Mouse (Mus musculus) forebrain, embryonic 14.5 days (tissue): ENCODE measurements around the gene Pcbp3. TPM values are rescaled to one million over a fixed set of nuclear protein-coding genes. Genes with fewer than 3 reads are reported as not detected.

Source experiments
- ATAC-seq: fragments of 200-750 bp; cut with Nextera tagmentation; 2 replicates; pipeline ENCODE4 v1.8.0; 2017; ENCODE audit warnings: mild to moderate bottlenecking, moderate library complexity
- DNase-seq: peaks from one replicate; pipeline ENCODE4 v3.0.0-alpha.2; 2015; ENCODE audit warnings: low spot score
- H3K27ac ChIP-seq: fragments of 300-500 bp; sonication (generic); 2 replicates; pipeline ENCODE4 v1.5.1; 2014; ENCODE audit warnings: low read depth, mild to moderate bottlenecking, control low read depth, low read length, moderate library complexity
- H3K27me3 ChIP-seq: fragments of 300-500 bp; sonication (generic); replicated peaks from 2 replicates; pipeline ENCODE4 v1.6.1; 2014; ENCODE audit warnings: low read length, control low read depth, mixed read lengths; ENCODE audit not compliant: control insufficient read depth, insufficient read depth
- H3K36me3 ChIP-seq: fragments of 300-500 bp; sonication (generic); 2 replicates; pipeline ENCODE4 v1.6.1; 2014; ENCODE audit warnings: low read length, control low read depth; ENCODE audit not compliant: control insufficient read depth, insufficient read depth
- H3K4me1 ChIP-seq: fragments of 300-500 bp; sonication (generic); 2 replicates; pipeline ENCODE4 v1.6.1; 2014; ENCODE audit warnings: antibody characterized with exemption, low read length, control low read depth; ENCODE audit not compliant: control insufficient read depth, insufficient read depth
- H3K4me2 ChIP-seq: fragments of 300-500 bp; sonication (generic); 2 replicates; pipeline ENCODE4 v1.6.1; 2014; ENCODE audit warnings: mild to moderate bottlenecking, control low read depth, low read length
- H3K4me3 ChIP-seq: fragments of 300-500 bp; sonication (generic); 2 replicates; pipeline ENCODE4 v1.5.1; 2014; ENCODE audit warnings: low read depth, low read length, control low read depth
- H3K9ac ChIP-seq: fragments of 300-500 bp; sonication (generic); 2 replicates; pipeline ENCODE4 v1.6.1; 2014; ENCODE audit warnings: mild to moderate bottlenecking, low read length, control low read depth, moderate library complexity
- H3K9me3 ChIP-seq: fragments of 300-500 bp; sonication (generic); replicated peaks from 2 replicates; pipeline ENCODE4 v1.6.1; 2016; ENCODE audit warnings: low read length, control low read depth, mixed read lengths; ENCODE audit not compliant: control insufficient read depth
- WGBS: fragments of 180-500 bp; shearing (Covaris S2); extraction: QIAGEN DNeasy Blood & Tissue Kit; methylation state at CpG from one replicate; pipeline ENCODE4 v1.1.7; 2014; 5-methylcytosine and 5-hydroxymethylcytosine counted together
- polyA plus RNA-seq: library from polyadenylated mRNA; unstranded; fragments of >200 nt; fragmentation: Nextera tagmentation; extraction: Ambion mirVana; gene quantifications from 2 replicates; pipeline ENCODE4 v1.2.1, GENCODE M21; 2014

Gene Pcbp3
- polyA plus RNA-seq, 1 experiment from 2014 or later, result 30.5 TPM

DNA sequence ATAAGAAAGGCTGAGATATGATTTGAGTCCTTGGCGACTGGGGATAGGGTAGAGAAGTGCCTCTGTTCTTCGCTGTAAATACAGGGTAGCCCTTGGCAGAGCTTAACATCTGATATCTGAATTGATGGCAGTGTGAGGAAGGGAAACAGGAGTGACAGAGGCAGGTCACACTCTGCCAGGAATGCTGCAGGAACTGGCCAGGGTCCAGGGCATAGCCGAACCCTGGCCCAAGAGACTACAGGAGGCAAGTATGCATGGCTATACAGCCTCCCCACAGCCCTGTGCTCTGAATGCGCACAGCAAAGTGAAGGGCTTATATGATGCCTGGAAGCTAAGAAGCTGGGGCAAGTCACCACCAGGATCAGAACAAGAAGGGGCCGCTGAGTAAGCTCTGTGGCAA, 79.8 kb downstream of the Pcbp3 start:
- H3K4me2 ChIP-seq, result no peak overlapping the region
- no peaks in the 10 kb centered on the region for H3K9me3 ChIP-seq
- DNase-seq (peak; percentile 21), ATAC-seq (no peak)
- no peak overlapping the region for H3K27ac ChIP-seq
- 61% methylated on average over 5 of the region's 5 CpGs for WGBS
- H3K36me3 ChIP-seq, result no peaks in the 10 kb centered on the region
- no peak overlapping the region for H3K9ac ChIP-seq
- H3K4me3 ChIP-seq, result no peak overlapping the region
- H3K27me3 ChIP-seq, result no peaks in the 10 kb centered on the region
- peaks cover 15% of the 10 kb centered on the region for H3K4me1 ChIP-seq

DNA sequence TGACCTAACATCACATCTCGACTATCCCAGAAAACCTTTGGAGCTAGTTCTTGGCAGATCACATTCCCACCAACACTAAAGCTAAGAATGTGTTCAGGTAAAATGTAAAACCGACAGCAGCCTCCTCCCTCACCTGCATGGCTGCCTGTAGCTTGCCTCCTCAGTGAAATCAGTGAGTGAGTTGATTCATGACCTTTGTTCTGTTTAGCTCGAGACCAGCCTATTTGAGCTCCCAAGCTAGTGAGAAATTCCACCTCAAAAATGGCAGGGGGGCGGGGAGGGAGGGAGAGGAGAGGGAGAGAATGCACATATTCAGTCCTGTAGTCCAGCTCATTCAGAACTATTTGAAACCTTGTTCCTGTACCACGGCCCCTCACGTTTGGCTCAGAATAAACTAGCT, 86.4 kb downstream of the Pcbp3 start:
- no peaks in the 10 kb centered on the region for H3K36me3 ChIP-seq
- no peak overlapping the region for H3K4me3 ChIP-seq
- WGBS, result 78% methylated on average over 6 of the region's 6 CpGs
- H3K27ac ChIP-seq, result no peak overlapping the region
- DNase-seq (no peak), ATAC-seq (no peak)
- H3K9ac ChIP-seq, result no peak overlapping the region
- H3K4me2 ChIP-seq, result no peak overlapping the region
- no peaks in the 10 kb centered on the region for H3K9me3 ChIP-seq
- no peaks in the 10 kb centered on the region for H3K4me1 ChIP-seq
- H3K27me3 ChIP-seq, result no peaks in the 10 kb centered on the region

DNA sequence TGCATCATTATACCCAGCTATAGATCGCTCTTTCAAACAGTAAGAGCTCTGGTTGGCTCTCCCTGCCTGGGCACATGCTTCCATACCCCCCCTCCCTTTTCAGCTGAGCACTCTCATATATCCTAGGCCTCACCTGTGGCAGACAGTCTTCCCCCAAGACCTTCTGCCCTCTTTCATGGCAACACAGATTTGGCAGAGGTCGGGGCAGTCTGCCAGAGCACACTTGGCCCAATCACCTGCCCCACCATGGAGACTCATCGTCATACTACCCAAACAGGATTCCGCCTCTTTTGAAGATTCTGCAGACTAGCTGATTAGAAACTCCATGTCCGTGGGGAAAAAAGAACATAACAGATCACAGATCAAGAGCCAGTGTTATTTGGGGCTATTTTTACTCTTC, 86.8 kb downstream of the Pcbp3 start:
- no peaks in the 10 kb centered on the region for H3K36me3 ChIP-seq
- DNase-seq (no peak), ATAC-seq (no peak)
- H3K9ac ChIP-seq, result no peak overlapping the region
- H3K4me2 ChIP-seq, result no peak overlapping the region
- WGBS, result 90% methylated on average over 5 of the region's 5 CpGs
- H3K4me1 ChIP-seq, result no peaks in the 10 kb centered on the region
- H3K27me3 ChIP-seq, result no peaks in the 10 kb centered on the region
- H3K9me3 ChIP-seq, result no peaks in the 10 kb centered on the region
- no peak overlapping the region for H3K4me3 ChIP-seq
- H3K27ac ChIP-seq, result no peak overlapping the region

DNA sequence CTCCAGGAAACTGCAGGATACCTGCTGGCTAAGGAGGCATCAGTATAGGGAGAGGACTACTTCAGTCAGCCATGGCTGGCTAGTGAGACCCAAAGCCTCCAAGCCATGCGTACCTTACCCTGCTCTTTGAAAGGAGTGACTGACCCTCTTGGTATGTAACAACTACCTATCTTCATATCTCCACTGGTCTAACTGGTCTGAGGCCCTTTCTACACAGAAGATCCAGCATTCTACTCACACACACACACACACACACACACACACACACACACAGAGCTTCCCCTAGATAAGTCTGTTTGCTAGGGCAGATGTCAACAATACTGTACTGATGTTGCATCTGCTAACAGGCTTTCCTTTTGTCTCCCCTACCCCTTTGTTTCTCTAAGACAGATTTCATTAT, 87.3 kb downstream of the Pcbp3 start:
- 100% methylated on average over 1 of the region's 1 CpGs for WGBS
- no peak overlapping the region for H3K9ac ChIP-seq
- no peak overlapping the region for H3K27ac ChIP-seq
- no peaks in the 10 kb centered on the region for H3K9me3 ChIP-seq
- H3K4me3 ChIP-seq, result no peak overlapping the region
- no peaks in the 10 kb centered on the region for H3K36me3 ChIP-seq
- no peak overlapping the region for H3K4me2 ChIP-seq
- ATAC-seq, result no peak
- no peak for DNase-seq
- H3K4me1 ChIP-seq, result no peaks in the 10 kb centered on the region
- H3K27me3 ChIP-seq, result no peaks in the 10 kb centered on the region

DNA sequence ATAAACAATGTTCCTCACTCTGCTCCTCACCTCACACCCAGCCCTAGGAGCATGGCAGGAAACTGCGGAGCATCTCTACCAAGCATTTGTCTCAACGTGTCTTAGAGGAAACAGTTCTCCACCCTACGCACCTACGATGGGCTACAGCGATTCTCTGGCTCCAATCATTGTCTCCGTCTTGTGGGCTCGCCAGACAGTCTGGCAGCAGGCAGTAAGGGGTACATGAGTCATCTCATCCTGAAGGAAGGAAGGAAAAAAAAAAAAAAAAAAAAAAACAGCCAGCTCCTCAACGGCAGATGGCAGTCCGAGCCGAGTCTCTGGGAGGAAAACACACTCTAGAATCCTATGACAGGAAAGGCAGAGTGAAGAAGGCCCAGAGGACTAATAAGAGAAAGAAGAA, 87.7 kb downstream of the Pcbp3 start:
- Histone ChIP-seq H3K36me3 (no peaks in the 10 kb centered on the region), H3K27ac (no peak overlapping the region), H3K4me3 (no peak overlapping the region), H3K9ac (no peak overlapping the region), H3K27me3 (no peaks in the 10 kb centered on the region), H3K9me3 (no peaks in the 10 kb centered on the region), H3K4me1 (no peaks in the 10 kb centered on the region), H3K4me2 (no peak overlapping the region)
- WGBS, result 84% methylated on average over 10 of the region's 10 CpGs
- ATAC-seq (no peak), DNase-seq (peak; percentile 4)

DNA sequence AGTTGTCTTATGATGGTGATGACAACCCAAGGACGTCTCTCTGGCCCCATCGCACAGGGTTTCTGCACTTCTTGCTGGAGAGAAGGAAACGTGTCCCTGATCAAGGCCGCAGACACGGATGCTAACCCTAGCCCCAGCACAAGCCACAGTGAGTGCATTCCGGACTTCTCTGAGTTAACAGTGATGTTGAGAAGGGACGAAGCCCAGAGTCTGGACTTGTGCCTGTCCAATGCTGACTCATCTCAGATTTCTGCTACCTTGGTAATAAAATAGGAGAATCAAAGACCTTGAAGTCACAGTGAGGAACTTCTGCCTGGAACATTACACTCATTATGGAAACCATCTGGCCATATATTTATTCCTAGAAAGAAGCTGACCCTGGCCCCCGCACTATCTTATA, 89.0 kb downstream of the Pcbp3 start:
- no peak for DNase-seq
- Histone ChIP-seq H3K27me3 (no peaks in the 10 kb centered on the region), H3K4me1 (no peaks in the 10 kb centered on the region), H3K4me3 (no peak overlapping the region), H3K9ac (no peak overlapping the region), H3K36me3 (no peaks in the 10 kb centered on the region), H3K9me3 (no peaks in the 10 kb centered on the region), H3K27ac (no peak overlapping the region), H3K4me2 (no peak overlapping the region)
- ATAC-seq, result no peak
- 95% methylated on average over 8 of the region's 8 CpGs for WGBS

DNA sequence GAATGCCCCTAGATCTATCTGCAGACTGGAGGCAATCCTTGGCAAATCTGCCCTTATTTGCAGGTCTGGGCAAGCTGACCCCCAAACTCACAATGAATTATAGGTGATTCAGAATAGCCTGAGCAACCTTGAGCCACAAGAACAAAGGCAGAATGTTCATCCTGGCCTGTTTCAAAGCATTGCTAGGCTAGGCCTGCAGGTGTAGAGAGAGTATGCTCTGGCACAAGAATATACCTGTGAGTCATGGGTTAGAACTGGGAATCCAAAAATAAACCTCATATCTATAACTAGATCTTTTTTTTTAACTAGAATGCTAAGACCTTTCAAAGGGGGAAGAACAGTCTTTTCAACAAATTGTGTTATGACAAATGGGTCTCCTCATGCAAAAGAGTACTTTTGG, 95.8 kb downstream of the Pcbp3 start:
- no peak for ATAC-seq
- no peaks in the 10 kb centered on the region for H3K9me3 ChIP-seq
- no peak overlapping the region for H3K4me2 ChIP-seq
- no peak overlapping the region for H3K27ac ChIP-seq
- H3K9ac ChIP-seq, result no peak overlapping the region
- DNase-seq, result no peak
- H3K4me1 ChIP-seq, result no peaks in the 10 kb centered on the region
- H3K4me3 ChIP-seq, result no peak overlapping the region
- H3K27me3 ChIP-seq, result no peaks in the 10 kb centered on the region
- H3K36me3 ChIP-seq, result no peaks in the 10 kb centered on the region

DNA sequence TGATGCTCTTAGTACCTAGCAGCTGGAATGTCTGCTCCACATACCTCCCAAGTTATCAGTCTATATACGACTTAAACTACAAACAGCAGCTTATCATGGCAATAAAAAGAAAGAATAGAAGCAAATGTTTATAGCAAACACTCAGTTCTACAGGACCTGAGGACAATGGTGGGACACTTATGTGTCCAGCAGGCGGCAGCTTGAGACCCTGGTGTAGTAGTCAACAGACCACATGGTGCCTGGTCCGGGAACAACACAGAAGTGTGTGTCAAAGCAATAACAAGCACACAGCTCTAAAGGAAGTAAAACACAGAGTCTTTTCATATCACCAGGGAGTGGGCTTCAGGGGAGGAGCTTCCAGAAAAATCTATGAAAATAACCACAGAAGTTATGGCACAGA, 100.7 kb downstream of the Pcbp3 start:
- no peaks in the 10 kb centered on the region for H3K9me3 ChIP-seq
- DNase-seq, result no peak
- no peaks in the 10 kb centered on the region for H3K36me3 ChIP-seq
- no peak overlapping the region for H3K27ac ChIP-seq
- no peak overlapping the region for H3K4me2 ChIP-seq
- peaks cover 4% of the 10 kb centered on the region; the same call in 1 of the 2 replicates for H3K4me1 ChIP-seq
- H3K27me3 ChIP-seq, result no peaks in the 10 kb centered on the region
- no peak for ATAC-seq
- no peak overlapping the region for H3K4me3 ChIP-seq
- 72% methylated on average over 3 of the region's 3 CpGs for WGBS
- H3K9ac ChIP-seq, result no peak overlapping the region

DNA sequence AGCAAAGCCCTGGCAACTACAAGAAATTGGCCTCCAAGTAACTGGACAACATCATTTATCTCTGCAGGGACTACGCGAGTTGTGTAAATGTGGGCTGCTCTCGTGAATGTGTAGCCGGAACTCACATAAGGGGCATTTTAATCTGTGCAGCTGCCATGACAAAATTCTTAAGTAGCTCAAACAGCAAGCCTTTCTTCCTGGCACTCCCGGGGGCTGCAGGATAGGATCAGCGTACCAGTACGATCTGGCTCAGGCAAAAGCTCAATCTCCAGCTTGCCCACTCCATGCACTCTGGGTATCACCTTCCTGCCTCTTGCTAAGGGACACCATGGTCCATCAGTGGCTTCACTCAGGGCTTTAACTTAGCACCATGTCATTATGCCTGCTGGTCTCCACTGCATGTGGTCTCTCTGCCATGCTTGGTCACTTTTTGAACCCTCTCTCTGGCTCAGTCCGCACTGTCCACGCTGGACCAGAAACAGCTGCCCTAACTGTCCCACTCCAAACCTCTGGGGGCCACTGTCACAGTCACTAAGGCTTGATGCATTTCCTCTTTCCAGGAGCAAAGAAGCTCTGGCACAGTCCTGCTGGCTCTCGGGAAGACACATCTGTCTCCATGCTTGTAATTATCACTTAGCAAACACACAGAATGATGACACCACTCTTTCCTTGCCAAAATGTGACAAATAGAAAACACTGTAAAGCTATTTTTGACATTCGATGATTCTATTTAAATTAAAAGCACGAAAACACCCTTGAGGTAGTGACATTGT, 102.1 kb downstream of the Pcbp3 start:
- 64% methylated on average over 12 of the region's 12 CpGs for WGBS
- peak; percentile 60 for DNase-seq
- Histone ChIP-seq H3K9ac (no peak overlapping the region), H3K27me3 (no peaks in the 10 kb centered on the region), H3K36me3 (no peaks in the 10 kb centered on the region), H3K9me3 (no peaks in the 10 kb centered on the region), H3K4me1 (peaks cover 4% of the 10 kb centered on the region; the same call in 1 of the 2 replicates), H3K4me2 (no peak overlapping the region), H3K4me3 (no peak overlapping the region), H3K27ac (no peak overlapping the region)
- ATAC-seq, result 0 out of 2 replicates have a peak, but pooled peaks have one; percentile 23
